In genomic region chr4:33031195-33031960, GRCm38 (mm10) we compare ENCODE assay signal across 8 mouse cellular contexts. TPM values are rescaled to one million over a fixed set of nuclear protein-coding genes. Genes with fewer than 3 reads are reported as not detected.
A peak's percentile ranks its signal among the peaks of the same experiment; 100 is the strongest.
DNase-seq lines count a peak whose midpoint lies in the region; ATAC-seq lines count a peak whose summit lies in the region.

Gene Ube2j1 (plus strand): TSS chr4:33031416.

- DNase-seq in ZHBTc4 (ENCODE audit: low read depth, low spot score), result peak; percentile 85
- DNase-seq in gastrocnemius, adult 8-10 months (ENCODE audit: low spot score in 2 of 2), result peak; percentile 84 to 90
- peak; percentile 33 for DNase-seq in hindlimb bud, embryonic 11.5 days (ENCODE audit: extremely low spot score, low read depth, low spot score)
- DNase-seq in left cerebral cortex, adult 8-10 months (ENCODE audit: low spot score in 2 of 2), result peak; percentile 65 to 89
- peak; percentile 92 to 93 for DNase-seq in right cerebral cortex, postnatal 10 days (ENCODE audit: low spot score in 2 of 2)
- DNase-seq in urinary bladder, postnatal 25 days (ENCODE audit: low spot score), result peak; percentile 85

- no peaks in the 10 kb centered on the region for H3K27me3 ChIP-seq in megakaryocyte, embryonic 14.5 days (replicated peaks)

- peaks cover 36% of the 10 kb centered on the region for H3K4me1 ChIP-seq in megakaryocyte, embryonic 14.5 days

- peak; percentile 79 for ATAC-seq in common myeloid progenitor, adult 5-6 weeks (replicated peaks; ENCODE audit: low read depth, poor library complexity, severe bottlenecking)

- H3K36me3 ChIP-seq in megakaryocyte, embryonic 14.5 days (replicated peaks; ENCODE audit: low read length), result peaks cover 44% of the 10 kb centered on the region

- 0 out of 2 replicates have a peak, but pooled peaks cover 4% of the 10 kb centered on the region for H3K9me3 ChIP-seq in megakaryocyte, embryonic 14.5 days

- peak within 1 kb of the TSS; percentile 100 for H3K4me3 ChIP-seq in megakaryocyte, embryonic 14.5 days (replicated peaks)

RNA-seq across cellular contexts. Expression of gene Ube2j1, which starts in this region (rescaled TPM):
- total RNA-seq in common myeloid progenitor, adult 5-6 weeks (2017), result 42.0 and 53.7 TPM in 2 replicates
- total RNA-seq in gastrocnemius, adult 8-10 months (2022), result 10 to 100 TPM; 43.6 to 53.6 (median 49.1) TPM
- total RNA-seq in left cerebral cortex, adult 8-10 months (2022), result 100 to 1,000 TPM; 107 to 123 (median 109) TPM
- polyA plus RNA-seq in megakaryocyte, embryonic 14.5 days (2012; ENCODE audit: insufficient read depth, low replicate concordance), result 27.5 and 35.5 TPM in 2 replicates

Comparison
In these comparisons a context has a peak if more than half of its experiments do, and no peak if none do; other contexts are left out.
1. Peak in every context shown above with its lines: DNase-seq, ATAC-seq and H3K4me3 ChIP-seq.
2. DNase-seq: peak in every context shown above with its lines; median percentile 92 in right cerebral cortex, postnatal 10 days; 87 in gastrocnemius, adult 8-10 months; 85 in ZHBTc4; 85 in urinary bladder, postnatal 25 days; 77 in left cerebral cortex, adult 8-10 months; 33 in hindlimb bud, embryonic 11.5 days.